Mouse (Mus musculus): ENCODE measurements around the gene Zfp710. TPM values are rescaled to one million over a fixed set of nuclear protein-coding genes. Genes with fewer than 3 reads are reported as not detected.
"Not testable (repeated sequence)": the region's sequence is repeated elsewhere in the genome, so short reads cannot be mapped to it uniquely, and the experiment has no call there.

The Zfp710 gene
- polyA plus RNA-seq, 1 experiment, result 5.3 TPM

GRCm38 (mm10) chr7:80119198-80119597 lies 94.6 kb downstream of the Zfp710 start:
- Histone ChIP-seq H3ac (ENCODE audit: control insufficient read depth, insufficient read length, low read depth) (no peak overlapping the region), H3K27me3 (ENCODE audit: control insufficient read depth, insufficient read depth, insufficient read length) (no peaks in the 10 kb centered on the region)
- TF ChIP-seq USF1 (IDR thresholded peaks at IDR 0.05; ENCODE audit: low read depth) (no peak), FOSL1 (IDR thresholded peaks at IDR 0.05; ENCODE audit: insufficient read depth, low read length, poor library complexity, severe bottlenecking) (no peak)

GRCm38 (mm10) chr7:80121083-80121482 lies 96.5 kb downstream of the Zfp710 start:
- H3K36me3 ChIP-seq (ENCODE audit: control insufficient read depth, insufficient read depth), result no peaks in the 10 kb centered on the region
- H3K27me3 ChIP-seq (ENCODE audit: control insufficient read depth, insufficient read depth, insufficient read length), result no peaks in the 10 kb centered on the region
- H3K79me2 ChIP-seq (ENCODE audit: control insufficient read depth, insufficient read depth), result no peaks in the 10 kb centered on the region
- no peak overlapping the region for H3ac ChIP-seq (ENCODE audit: control insufficient read depth, insufficient read length, low read depth)
- TF ChIP-seq FOSL1 (IDR thresholded peaks at IDR 0.05; ENCODE audit: insufficient read depth, low read length, poor library complexity, severe bottlenecking) (no peak), MYOD1 (IDR thresholded peaks at IDR 0.05; ENCODE audit: control insufficient read depth, insufficient read length, low read depth) (no peak)
- H3K79me3 ChIP-seq (ENCODE audit: low read depth), result no peaks in the 10 kb centered on the region
- H3K4me3 ChIP-seq (ENCODE audit: insufficient read depth, poor library complexity, severe bottlenecking), result no peak overlapping the region

More at GRCm38 (mm10) chr7:80119198-80119597, 94.6 kb downstream of the Zfp710 start:
- H3K4me3 ChIP-seq (ENCODE audit: insufficient read depth, poor library complexity, severe bottlenecking), result no peak overlapping the region
- H3K79me3 ChIP-seq (ENCODE audit: low read depth), result peaks cover 2% of the 10 kb centered on the region
- peaks cover 9% of the 10 kb centered on the region for H3K79me2 ChIP-seq (ENCODE audit: control insufficient read depth, insufficient read depth)
- no peaks in the 10 kb centered on the region for H3K36me3 ChIP-seq (ENCODE audit: control insufficient read depth, insufficient read depth)

DNA sequence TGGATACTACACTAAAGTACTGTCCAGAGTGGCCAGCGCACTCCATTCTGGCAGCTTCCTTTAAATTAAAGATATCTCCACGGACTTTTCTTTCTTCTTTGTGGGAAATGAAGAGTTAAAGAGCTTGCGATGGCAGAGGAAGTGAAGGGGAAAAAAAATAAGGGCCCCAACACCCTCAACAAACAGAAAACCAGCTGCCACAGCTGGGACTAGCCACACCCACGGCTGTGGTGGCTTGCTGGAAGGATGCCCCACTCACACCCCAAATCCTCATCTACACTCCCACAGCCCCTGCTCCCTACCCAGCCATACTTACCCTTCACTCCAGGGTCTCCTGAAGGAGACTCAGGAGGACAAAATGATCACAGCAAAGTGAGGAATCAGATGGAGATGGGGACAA lies 98.5 kb downstream of the Zfp710 start:
- TF ChIP-seq CTCF (IDR thresholded peaks at IDR 0.05; ENCODE audit: control insufficient read depth, insufficient read depth, insufficient read length) (no peak), FOSL1 (IDR thresholded peaks at IDR 0.05; ENCODE audit: insufficient read depth, low read length, poor library complexity, severe bottlenecking) (no peak), MYOD1 (IDR thresholded peaks at IDR 0.05; ENCODE audit: control insufficient read depth, insufficient read length, low read depth) (no peak), CEBPB (IDR thresholded peaks at IDR 0.05; ENCODE audit: low read depth) (no peak), MYOG (IDR thresholded peaks at IDR 0.05; ENCODE audit: control insufficient read depth, extremely low read depth, insufficient read length) (no peak), USF1 (IDR thresholded peaks at IDR 0.05; ENCODE audit: low read depth) (no peak)
- H3ac ChIP-seq (ENCODE audit: control insufficient read depth, insufficient read length, low read depth), result no peak overlapping the region
- no peak overlapping the region for H3K4me3 ChIP-seq (ENCODE audit: insufficient read depth, poor library complexity, severe bottlenecking)
- no peaks in the 10 kb centered on the region for H3K27me3 ChIP-seq (ENCODE audit: control insufficient read depth, insufficient read depth, insufficient read length)
- no peaks in the 10 kb centered on the region for H3K79me3 ChIP-seq (ENCODE audit: low read depth)
- no peaks in the 10 kb centered on the region for H3K79me2 ChIP-seq (ENCODE audit: control insufficient read depth, insufficient read depth)
- H3K36me3 ChIP-seq (ENCODE audit: control insufficient read depth, insufficient read depth), result no peaks in the 10 kb centered on the region

- no peaks in the 10 kb centered on the region for H3K36me3 ChIP-seq (ENCODE audit: control insufficient read depth, insufficient read depth)
- no peaks in the 10 kb centered on the region for H3K27me3 ChIP-seq (ENCODE audit: control insufficient read depth, insufficient read depth, insufficient read length)
- no peak overlapping the region for H3K4me3 ChIP-seq (ENCODE audit: insufficient read depth, poor library complexity, severe bottlenecking)
- H3K79me3 ChIP-seq (ENCODE audit: low read depth), result no peaks in the 10 kb centered on the region
- TF ChIP-seq USF1 (IDR thresholded peaks at IDR 0.05; ENCODE audit: low read depth) (no peak), MAX (IDR thresholded peaks at IDR 0.05) (no peak), FOSL1 (IDR thresholded peaks at IDR 0.05; ENCODE audit: insufficient read depth, low read length, poor library complexity, severe bottlenecking) (no peak), CEBPB (IDR thresholded peaks at IDR 0.05; ENCODE audit: low read depth) (no peak), MYOD1 (IDR thresholded peaks at IDR 0.05; ENCODE audit: control insufficient read depth, insufficient read length, low read depth) (no peak), CTCF (IDR thresholded peaks at IDR 0.05; ENCODE audit: control insufficient read depth, insufficient read depth, insufficient read length) (no peak), MYOG (IDR thresholded peaks at IDR 0.05; ENCODE audit: control insufficient read depth, extremely low read depth, insufficient read length) (no peak)
- no peak overlapping the region for H3ac ChIP-seq (ENCODE audit: control insufficient read depth, insufficient read length, low read depth)
- no peaks in the 10 kb centered on the region for H3K79me2 ChIP-seq (ENCODE audit: control insufficient read depth, insufficient read depth)
These were observed 99.1 kb downstream of the Zfp710 start for GRCm38 (mm10) chr7:80123672-80124071.

DNA sequence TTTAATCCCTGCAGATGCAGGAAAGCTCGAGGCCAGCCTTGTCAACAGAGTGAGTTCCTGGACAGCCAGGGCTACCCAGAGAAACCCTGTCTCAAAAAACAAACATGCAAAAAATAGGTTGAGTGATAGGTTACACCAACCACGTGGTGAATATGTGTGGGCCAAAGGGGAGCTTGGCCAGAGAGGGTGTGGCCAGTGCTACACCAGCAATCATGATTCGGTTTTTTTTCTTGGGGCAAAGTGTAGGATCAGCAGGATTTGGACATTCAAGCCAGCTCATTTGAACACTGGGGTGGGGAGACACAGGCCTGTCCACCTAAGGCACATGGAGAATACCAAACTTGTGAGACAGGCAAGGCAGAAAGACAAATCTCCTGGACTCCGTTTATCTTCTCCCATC lies 104.7 kb downstream of the Zfp710 start:
- no peak overlapping the region for H3K4me3 ChIP-seq (ENCODE audit: insufficient read depth, poor library complexity, severe bottlenecking)
- peak; percentile 70 for TF ChIP-seq USF1 (IDR thresholded peaks at IDR 0.05; ENCODE audit: low read depth)
- no peak for TF ChIP-seq MAX (IDR thresholded peaks at IDR 0.05)
- H3K79me2 ChIP-seq (ENCODE audit: control insufficient read depth, insufficient read depth), result no peaks in the 10 kb centered on the region
- no peaks in the 10 kb centered on the region for H3K36me3 ChIP-seq (ENCODE audit: control insufficient read depth, insufficient read depth)
- H3ac ChIP-seq (ENCODE audit: control insufficient read depth, insufficient read length, low read depth), result no peak overlapping the region
- no peaks in the 10 kb centered on the region for H3K27me3 ChIP-seq (ENCODE audit: control insufficient read depth, insufficient read depth, insufficient read length)
- no peaks in the 10 kb centered on the region for H3K79me3 ChIP-seq (ENCODE audit: low read depth)

DNA sequence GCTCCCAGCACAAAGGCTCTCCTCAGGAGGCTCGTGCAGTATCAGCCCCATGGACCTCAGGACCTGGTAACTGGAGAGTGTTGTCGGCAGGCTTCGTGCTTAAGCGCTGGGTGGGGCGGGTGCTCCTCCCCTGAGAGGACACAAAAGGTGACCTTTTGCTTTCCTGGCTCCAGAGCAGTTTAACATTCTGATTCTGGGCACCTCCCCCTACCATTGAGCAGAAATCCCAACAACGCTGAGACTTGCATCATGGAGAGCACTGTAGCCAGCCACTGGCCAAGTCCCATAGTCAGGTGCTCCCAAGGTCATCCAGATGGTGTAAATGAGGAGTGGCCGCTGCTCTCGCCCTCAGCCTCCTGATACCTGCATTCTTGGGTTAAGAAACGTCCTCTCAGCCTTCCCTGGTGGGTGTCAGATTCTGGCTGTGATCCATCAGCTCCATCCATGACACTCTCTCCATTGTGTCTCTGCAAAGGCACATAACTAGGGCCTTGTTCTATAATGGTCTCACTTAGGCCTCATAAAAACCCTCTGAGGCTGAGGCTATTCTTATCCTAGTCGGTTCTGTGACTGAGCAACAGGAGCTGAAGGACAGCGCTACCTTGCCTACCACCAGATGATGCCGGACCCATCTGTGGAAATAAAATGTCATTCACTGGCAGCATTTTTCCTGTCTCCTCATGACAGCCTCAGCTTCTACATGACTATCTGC lies 105.9 kb downstream of the Zfp710 start:
- Histone ChIP-seq H3ac (ENCODE audit: control insufficient read depth, insufficient read length, low read depth) (no peak overlapping the region), H3K79me2 (ENCODE audit: control insufficient read depth, insufficient read depth) (no peaks in the 10 kb centered on the region), H3K36me3 (ENCODE audit: control insufficient read depth, insufficient read depth) (no peaks in the 10 kb centered on the region), H3K79me3 (ENCODE audit: low read depth) (no peaks in the 10 kb centered on the region), H3K27me3 (ENCODE audit: control insufficient read depth, insufficient read depth, insufficient read length) (no peaks in the 10 kb centered on the region), H3K4me3 (ENCODE audit: insufficient read depth, poor library complexity, severe bottlenecking) (no peak overlapping the region)
- TF ChIP-seq MAX (IDR thresholded peaks at IDR 0.05) (no peak), USF1 (IDR thresholded peaks at IDR 0.05; ENCODE audit: low read depth) (no peak), FOSL1 (IDR thresholded peaks at IDR 0.05; ENCODE audit: insufficient read depth, low read length, poor library complexity, severe bottlenecking) (no peak), CEBPB (IDR thresholded peaks at IDR 0.05; ENCODE audit: low read depth) (no peak), CTCF (IDR thresholded peaks at IDR 0.05; ENCODE audit: control insufficient read depth, insufficient read depth, insufficient read length) (no peak), MYOD1 (IDR thresholded peaks at IDR 0.05; ENCODE audit: control insufficient read depth, insufficient read length, low read depth) (no peak), MYOG (IDR thresholded peaks at IDR 0.05; ENCODE audit: control insufficient read depth, extremely low read depth, insufficient read length) (no peak)

GRCm38 (mm10) chr7:80131315-80131714 lies 106.7 kb downstream of the Zfp710 start:
- not testable (repeated sequence) for H3ac ChIP-seq (ENCODE audit: control insufficient read depth, insufficient read length, low read depth); H3K79me3 ChIP-seq (ENCODE audit: low read depth); H3K79me2 ChIP-seq (ENCODE audit: control insufficient read depth, insufficient read depth); H3K4me3 ChIP-seq (ENCODE audit: insufficient read depth, poor library complexity, severe bottlenecking); H3K36me3 ChIP-seq (ENCODE audit: control insufficient read depth, insufficient read depth); H3K27me3 ChIP-seq (ENCODE audit: control insufficient read depth, insufficient read depth, insufficient read length)
